In the genomic region with DNA sequence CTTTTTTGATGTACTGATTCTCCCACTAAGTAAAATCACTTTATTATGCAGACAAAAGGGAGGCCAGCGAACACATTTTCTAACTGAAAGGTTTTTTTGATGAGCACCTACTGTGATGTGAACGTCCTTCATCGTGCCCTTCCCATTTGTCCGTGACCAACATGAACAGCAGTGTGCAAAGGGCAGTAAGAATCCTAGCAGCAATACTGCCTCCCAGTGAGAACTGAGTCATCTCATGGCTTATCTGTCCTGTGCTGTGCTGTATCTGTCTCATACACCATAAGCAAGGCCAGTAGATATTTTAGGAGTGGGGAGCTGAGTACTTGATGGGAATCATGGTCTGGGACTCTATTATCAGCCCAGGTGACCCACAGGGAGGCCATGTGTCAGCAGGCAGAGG, we compare ENCODE assay signal across 24 mouse cellular contexts. TPM values are rescaled to one million over a fixed set of nuclear protein-coding genes. Genes with fewer than 3 reads are reported as not detected.
"Had no signal": no experiment of that assay in that cellular context is flagged by ENCODE, and none has a peak within 500 bp of the region (broad histone marks: within the 10 kb centered on the region; RNA-seq: fewer than 3 reads in every experiment).

No protein-coding gene starts in this region.

- H3K4me3 ChIP-seq: liver, embryonic 15.5 days; lung, embryonic 15.5 days; megakaryocyte, embryonic 14.5 days; midbrain, embryonic 13.5 days; midbrain, embryonic 15.5 days; neural tube, embryonic 12.5 days; stomach, embryonic 15.5 days had no signal

- H3K27ac ChIP-seq: liver, embryonic 15.5 days; lung, embryonic 15.5 days; macrophage; midbrain, embryonic 13.5 days; midbrain, embryonic 15.5 days; neural tube, embryonic 12.5 days; stomach, embryonic 15.5 days; stomach, postnatal 0 days had no signal

- H3K27me3 ChIP-seq: liver, embryonic 15.5 days; lung, embryonic 15.5 days; midbrain, embryonic 13.5 days; midbrain, embryonic 15.5 days; neural tube, embryonic 12.5 days; stomach, embryonic 15.5 days had no signal

- ATAC-seq: liver, postnatal 0 days; lung, postnatal 0 days; midbrain, embryonic 13.5 days; midbrain, embryonic 15.5 days had no signal

- H3K9ac ChIP-seq: liver, embryonic 15.5 days; liver, postnatal 0 days; lung, embryonic 15.5 days; midbrain, embryonic 13.5 days; midbrain, embryonic 15.5 days; neural tube, embryonic 12.5 days; stomach, embryonic 15.5 days had no signal

- H3K4me1 ChIP-seq: liver, embryonic 15.5 days; midbrain, embryonic 13.5 days; midbrain, embryonic 15.5 days; neural tube, embryonic 12.5 days; stomach, embryonic 15.5 days had no signal

- DNase-seq: liver, postnatal 0 days; lung, adult 2 months; lung, postnatal 14 days; lung, postnatal 36 days; right cerebral cortex, postnatal 14 days; thymus, adult 2 months; thymus, postnatal 25 days; thymus, postnatal 4 days had no signal

- H3K9me3 ChIP-seq: liver, embryonic 15.5 days; lung, embryonic 15.5 days; megakaryocyte, embryonic 14.5 days; midbrain, embryonic 13.5 days; midbrain, embryonic 15.5 days; neural tube, embryonic 12.5 days; stomach, embryonic 15.5 days had no signal

- H3K4me2 ChIP-seq: liver, embryonic 15.5 days; lung, embryonic 15.5 days; midbrain, embryonic 11.5 days; midbrain, embryonic 13.5 days; midbrain, embryonic 15.5 days; neural tube, embryonic 12.5 days; stomach, embryonic 15.5 days had no signal

RNA-seq across cellular contexts. Expression of a gene that starts 41.7 kb away (rescaled TPM):
- total RNA-seq: megakaryocyte progenitor cell, adult 5-6 weeks; monocyte, adult 5-6 weeks; neutrophil, adult 5-6 weeks had no signal
- polyA plus RNA-seq: midbrain, embryonic 13.5 days; midbrain, embryonic 15.5 days; spleen, adult 2 months; thymus, adult 2 months; urinary bladder, adult 2 months had no signal
